Mouse (Mus musculus): ENCODE measurements around the gene Mb.
"Not testable (repeated sequence)": the region's sequence is repeated elsewhere in the genome, so short reads cannot be mapped to it uniquely, and the experiment has no call there.

Gene Mb

DNA sequence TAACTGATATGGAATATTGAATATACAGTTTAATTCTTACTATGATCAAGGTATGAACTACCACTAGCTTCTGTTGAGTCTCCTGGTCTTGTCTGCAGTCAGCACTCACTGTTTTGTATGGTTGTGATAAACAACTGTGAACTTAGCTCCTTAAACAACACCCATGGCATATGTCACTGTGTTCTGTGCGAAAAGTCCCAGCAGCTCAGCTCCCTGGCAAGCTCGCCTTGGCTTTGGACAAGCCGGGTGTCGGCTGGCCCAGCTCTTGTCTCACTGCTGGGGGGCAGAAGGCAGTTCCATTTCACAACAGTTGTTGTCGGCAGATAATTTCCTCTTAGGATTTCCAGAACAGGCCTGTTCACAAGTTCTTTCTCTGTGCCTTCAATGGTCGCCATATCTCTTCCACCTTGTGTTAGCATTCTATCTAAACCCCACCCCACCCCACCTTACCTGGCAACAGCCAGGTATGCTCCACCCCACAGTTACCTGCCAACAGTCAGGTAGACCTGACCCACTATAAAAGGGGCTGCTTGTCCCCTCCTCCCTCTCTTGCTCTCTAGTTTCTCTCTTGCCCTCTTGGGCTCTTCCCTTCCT is 14.9 kb upstream of the Mb start:
- DNase-seq (ENCODE audit: low read depth, low spot score), result no peak

DNA sequence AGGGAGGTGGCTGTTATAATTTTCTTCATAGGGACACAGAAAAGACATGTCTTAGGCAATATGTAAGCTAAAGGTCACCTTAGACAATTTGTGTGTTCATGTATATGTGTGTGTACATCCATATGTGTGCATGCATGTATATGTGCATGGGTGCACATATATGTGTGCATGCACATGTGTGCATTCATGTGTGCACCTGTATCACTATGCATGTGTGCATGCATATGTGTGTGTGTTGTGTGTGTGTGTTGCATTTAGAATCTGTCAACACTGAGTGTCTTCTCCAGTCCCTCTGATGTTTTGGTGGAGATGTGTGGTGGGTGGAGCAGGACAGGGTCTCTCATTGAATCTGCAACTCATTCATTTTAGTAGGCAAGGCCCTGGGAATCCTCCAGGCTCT is 12.3 kb upstream of the Mb start:
- DNase-seq (ENCODE audit: low read depth, low spot score), result no peak

DNA sequence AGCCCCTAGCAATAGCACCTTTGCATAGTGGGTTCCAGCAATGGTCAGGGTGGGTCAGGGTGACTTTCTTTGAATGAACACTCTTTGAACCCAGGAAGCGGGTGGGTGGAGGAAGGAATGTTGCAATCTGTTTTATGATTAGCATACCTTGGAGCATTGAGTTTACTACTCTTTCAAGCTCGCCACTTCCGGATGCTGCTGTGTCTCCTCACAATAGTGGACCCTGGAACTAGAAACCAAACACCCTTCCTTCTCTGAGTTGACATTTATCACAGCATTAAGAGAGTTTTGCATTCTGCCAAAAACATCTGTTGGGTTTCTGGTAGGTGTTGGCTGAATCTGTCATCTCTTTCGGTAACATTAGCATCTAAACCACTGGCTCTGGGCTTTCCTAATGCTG is 8.9 kb upstream of the Mb start:
- not testable (repeated sequence) for DNase-seq (ENCODE audit: low read depth, low spot score)

DNA sequence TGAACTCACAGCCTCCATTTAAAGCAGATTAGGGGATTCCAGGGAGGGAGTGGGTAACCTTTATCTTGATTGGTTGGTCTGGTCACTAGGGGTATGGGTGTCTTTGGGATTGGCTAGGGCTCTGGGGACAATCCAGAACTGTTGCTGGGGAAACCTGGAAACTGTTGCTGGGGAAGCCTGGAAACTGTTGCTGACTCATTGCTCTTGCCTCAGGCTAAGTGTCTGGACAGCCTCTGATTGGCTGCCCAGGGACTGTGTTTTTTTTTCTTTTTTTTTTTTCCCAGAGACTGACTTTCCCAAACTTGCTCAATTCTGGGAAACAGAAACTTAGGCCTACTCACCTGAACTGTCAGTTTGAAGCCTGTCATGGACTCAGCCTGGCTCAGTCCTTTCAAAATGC is 8.1 kb upstream of the Mb start:
- no peak for DNase-seq (ENCODE audit: low read depth, low spot score)

DNA sequence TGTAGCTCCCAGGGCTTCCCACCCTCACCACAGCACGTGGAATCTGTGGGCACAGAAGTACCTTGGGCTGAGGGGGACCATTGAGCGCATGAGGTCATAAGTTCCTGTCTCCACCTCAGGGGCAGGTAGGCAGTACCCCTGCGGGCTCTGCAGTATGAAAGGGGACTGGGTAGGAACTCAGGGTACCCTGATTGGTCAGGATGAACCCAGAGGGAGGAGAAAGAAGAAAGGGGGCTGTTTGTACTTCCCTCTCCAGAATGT is 6.3 kb upstream of the Mb start:
- DNase-seq (ENCODE audit: low read depth, low spot score), result no peak

DNA sequence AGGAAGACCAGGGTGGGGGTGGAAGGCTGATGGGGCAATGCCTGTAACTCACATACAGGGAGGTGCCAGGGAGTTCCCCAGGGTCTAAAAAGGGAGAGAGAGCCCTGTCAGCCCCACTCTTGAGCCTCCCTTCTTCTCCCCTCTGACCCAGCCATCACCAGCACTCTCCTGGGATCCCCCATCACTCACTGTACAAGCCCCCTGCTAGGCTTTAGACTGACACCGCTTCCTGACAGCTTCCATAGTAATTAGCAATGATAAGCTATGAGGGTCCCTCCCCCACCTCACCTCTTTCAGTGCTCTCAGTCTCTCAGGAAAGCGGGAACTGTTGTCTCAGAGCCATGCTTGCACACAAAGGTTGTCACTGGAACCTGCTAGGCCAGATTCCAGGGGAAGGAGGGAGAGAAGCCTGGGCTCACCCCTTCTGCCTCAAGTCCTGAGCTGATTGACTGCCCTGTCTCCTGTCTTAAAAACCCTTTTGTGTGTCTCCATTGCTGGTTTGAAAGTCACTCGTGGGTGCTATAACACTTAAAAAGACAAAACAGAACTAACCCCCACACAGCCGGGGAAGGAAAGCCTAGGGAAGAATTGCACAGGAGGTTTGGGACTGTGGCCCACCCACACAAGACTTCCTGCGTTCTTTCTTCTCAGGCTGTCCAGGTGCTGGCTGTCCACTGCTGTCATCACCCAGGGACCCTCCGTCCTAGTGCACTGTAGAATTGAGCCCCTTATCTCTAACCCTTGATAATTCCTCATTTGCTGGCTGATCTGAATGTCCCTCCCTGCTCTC is 5.7 kb upstream of the Mb start:
- DNase-seq (ENCODE audit: low read depth, low spot score), result no peak

DNA sequence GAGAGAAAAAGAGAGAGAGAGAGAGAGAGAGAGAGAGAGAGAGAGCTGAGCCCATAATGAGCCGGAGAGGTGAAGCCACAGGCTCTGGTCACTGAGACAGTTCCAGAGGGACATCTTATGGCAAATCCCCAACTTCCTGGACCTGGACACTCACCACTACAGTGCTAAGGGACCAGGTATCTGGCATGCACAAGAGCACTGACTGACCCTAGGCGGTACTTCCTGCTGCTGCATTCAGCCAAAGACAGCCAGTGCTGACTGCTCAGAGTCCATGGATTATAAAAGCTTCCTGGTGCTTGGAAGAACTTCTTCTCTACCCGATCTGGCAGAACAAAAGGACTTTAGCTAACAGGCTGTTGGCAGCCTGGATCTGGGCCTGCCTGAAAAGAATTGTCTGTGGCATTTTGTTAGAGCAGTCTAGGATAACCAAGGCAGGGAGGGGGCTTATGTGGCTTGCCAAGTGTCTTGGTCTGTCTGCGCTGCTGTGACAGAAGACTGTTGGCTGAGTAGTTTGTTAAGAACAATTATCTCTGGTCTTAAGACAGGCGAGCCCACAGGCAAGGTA is 4.2 kb upstream of the Mb start:
- DNase-seq (ENCODE audit: low read depth, low spot score), result no peak

DNA sequence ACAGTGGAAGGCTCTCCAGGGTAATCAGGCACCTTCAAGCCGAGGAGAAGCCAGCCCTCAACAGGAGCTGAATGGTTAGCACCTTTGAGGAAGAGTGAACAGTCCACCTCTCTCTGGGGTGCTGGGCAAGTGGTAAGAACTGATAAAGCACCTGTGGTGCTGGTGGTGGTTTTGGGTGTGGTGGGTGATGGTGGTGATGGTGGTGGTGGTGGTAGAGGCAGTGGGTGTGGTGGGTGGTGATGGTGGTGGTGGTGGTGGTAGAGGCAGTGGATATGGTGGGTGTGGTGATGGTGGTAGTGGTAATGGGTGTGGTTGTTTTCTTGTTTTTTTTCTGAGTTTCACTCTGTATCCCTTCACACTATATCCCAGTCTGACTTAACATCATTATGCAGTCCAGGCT is 2.6 kb upstream of the Mb start:
- no peak for DNase-seq (ENCODE audit: low read depth, low spot score)

DNA sequence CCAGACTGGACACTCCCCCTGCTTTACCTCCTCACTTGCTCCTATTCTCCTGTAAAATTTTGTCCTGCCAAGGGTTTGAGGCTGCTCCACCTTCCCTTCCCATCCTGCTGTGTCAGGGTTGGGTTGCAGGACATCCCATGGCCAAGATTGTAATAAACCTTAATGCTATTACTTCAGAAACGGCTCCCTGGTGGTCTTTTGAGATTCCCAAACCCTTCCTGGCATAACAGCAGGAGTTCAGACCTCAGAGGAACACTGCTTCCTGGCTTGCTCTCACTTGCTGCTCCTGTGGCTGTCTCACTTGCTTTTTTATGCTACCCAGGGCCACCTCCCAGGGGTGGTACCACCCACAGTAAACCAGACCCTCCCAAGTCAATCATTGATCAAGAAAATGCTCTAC is 1.7 kb upstream of the Mb start:
- no peak for DNase-seq (ENCODE audit: low read depth, low spot score)

DNA sequence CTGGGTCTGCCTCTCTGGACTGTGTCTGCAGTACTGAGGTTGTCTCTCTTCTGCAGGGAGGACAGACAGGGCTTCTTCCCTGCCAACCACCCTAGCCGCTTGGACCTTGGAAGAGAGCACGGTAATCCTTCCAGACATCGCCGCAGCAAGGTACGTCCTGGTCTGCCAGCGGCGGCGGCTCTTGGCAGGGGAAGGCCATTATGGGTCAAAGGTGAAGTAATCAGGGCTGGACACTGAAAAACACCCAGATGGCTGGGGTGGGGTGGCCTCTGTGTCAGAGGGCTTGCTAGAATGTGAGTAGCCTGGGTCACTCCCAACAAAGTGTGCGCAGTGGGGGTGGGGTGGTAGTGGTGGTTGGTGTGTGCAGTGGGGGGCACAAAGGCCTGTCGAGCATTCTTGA is 4.9 kb downstream of the Mb start:
- DNase-seq (ENCODE audit: low read depth, low spot score), result no peak

DNA sequence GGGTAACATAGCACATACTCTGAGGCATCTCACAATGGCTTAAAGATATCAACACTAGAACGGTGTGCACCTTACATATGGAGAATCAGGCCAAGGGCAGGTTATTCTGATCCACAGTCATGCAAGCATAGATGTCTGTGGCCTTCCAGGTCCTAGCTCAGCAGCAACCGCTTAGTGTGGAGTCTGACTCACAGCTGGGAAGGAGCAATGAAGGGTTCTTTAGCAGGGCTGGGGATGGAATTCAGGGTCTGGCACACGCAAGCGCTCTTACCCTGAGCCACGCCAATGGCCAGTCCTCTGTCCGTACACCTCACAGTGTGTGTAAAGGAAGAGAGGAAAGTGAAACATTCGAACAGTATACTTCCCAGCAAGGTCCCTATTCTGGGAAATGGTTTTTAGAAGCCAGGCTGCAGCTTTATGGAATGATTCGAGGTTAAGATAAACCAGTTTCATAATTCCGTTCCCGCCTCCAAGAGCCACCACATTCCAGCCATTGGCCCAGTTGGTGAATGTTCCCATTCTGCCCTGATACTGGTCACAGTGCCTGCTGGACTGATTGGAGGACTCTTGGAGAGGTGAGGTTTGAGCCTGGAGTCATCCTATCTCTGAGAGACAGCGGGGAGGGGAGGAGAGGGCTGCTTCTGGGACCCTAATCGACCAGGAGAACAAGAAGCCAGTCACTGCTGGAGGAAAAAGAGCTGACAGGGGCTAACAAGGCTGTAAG is 5.7 kb downstream of the Mb start, which contains the start of gene Apol6:
Apol6 (plus strand) TSS at position 133 of the 724 bp plus-strand sequence.
- no peak for DNase-seq (ENCODE audit: low read depth, low spot score)

DNA sequence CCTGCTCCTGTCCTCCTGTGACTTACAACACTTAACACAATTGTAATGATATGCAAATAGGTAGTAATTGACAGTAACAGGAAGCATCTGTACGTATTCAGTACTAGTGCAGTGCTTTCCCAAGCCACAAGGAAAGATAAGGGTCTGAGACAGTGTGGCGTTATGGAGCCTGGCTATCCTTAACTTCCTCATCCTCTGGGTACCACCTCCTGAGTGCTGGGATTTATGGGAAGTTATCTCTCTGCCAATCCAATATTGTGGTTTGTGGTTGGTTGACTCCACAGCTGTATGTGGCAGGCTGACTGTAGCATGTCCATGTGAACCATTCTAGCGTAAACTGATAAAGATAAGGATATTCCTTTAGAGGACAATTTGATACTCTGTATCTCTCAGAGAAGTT is 9.7 kb downstream of the Mb start:
- no peak for DNase-seq (ENCODE audit: low read depth, low spot score)

DNA sequence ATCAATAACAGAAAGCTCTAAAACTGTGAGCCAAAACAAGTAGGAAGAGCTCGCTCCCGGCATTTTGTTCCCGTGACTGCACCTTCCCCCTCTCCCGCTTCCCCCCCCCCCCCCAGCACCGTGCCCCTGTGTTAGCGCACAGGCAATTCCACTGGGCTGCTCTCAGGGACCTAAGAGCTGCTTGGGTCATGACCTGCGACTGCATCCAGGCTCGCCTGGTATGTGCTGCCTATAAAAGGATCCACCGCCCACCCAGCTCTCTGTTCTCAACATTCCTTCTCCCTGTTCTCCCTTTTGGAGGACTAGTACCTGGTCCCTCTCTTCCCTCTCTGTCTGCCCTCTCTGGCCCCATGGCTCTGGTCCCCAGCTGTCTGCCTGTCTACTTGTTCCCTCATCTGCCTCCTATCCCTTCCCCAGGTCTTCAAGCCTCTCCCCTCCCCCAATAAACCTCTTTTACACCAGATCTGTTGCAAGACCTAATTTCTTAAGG is 11.2 kb downstream of the Mb start:
- DNase-seq (ENCODE audit: low read depth, low spot score), result no peak

DNA sequence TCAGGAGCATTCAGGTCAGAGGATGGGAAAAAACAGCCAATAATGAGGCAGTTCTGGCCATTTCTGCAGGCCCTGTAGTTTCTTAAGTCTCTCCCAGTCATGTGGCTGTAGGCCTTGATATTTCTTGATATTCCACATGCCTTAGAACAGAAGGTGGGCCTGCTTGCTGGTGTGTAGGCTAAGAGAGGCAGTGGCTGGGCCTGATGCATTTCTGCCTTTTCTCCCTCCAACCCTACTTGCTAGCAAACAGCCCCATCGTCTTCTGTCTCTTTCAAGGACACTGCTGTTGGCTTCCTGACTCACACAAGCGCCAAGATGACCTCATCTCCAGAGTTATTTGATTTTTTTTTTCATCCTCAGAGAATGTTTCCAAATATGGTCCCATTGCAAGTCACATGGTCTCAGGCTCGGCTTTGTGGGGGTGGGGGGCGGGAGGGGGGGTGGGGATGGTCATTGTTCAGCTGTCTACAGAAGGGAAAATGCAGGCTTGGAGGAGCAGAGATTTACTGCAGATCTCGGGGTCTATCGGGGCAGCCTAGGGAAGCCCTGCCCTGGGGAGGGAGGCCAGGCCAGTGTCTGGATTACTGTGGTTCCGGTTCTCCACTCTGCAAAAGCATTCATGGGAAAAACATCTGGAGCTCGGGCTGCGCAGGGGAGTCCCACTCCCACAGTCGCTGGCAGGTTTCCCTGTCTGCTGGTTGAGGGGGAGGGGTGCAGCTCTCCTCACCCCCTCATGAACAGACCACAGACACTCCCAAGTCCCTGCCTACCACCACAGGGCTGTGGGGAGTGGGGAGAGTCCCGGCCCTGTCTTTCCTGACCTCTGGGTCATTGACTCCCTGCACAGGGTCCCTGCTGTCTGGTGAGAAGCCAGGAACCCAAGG is 12.9 kb downstream of the Mb start:
- peak; percentile 69 for DNase-seq (ENCODE audit: low read depth, low spot score)

DNA sequence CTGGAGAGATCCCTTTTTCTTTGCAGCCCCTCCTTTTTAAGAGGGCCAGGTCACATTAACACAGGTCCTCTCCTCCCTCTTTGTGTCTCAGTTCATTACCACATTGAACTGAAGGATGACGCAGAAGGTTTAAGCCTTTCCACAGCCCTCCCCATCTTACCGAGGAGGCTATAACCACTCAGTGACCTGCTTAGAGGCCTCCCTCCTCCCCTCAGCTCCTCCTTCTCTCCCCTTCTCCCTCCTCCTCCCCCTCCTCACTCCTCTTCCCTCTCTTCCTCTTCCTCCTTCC is 13.5 kb downstream of the Mb start:
- DNase-seq (ENCODE audit: low read depth, low spot score), result no peak

DNA sequence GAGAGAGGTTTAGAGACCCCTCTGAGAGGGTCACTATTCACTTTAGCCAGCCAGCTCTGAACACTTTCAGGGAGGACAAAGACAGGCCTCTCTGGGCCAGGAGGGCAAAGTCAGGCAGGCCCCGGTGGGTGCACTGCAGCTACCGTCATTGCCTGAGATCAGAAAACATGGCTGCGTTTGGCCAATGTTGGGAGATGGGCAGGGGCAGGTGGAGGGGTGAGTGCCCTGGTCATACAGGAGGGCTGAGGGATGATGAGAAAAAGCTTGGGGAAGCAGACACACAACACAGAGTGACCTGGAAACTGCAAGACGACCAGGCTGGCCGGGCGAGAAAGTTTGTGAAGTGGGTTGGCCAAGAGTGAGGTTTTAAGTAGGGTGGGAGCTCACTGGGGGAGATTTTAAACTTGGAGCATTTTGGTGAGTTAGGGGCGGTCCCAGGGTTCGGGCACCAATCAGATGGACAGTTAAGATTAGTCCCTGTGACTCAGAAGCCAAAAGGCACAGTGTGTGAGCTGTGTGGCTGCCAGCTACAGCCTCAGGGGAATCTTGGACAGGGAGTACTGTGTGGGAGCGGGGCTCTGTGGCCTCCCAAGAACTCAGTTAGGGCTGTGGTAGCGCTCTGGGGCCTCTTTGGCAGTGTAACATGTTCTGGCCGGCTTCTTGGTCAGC is 14.0 kb downstream of the Mb start:
- no peak for DNase-seq (ENCODE audit: low read depth, low spot score)

DNA sequence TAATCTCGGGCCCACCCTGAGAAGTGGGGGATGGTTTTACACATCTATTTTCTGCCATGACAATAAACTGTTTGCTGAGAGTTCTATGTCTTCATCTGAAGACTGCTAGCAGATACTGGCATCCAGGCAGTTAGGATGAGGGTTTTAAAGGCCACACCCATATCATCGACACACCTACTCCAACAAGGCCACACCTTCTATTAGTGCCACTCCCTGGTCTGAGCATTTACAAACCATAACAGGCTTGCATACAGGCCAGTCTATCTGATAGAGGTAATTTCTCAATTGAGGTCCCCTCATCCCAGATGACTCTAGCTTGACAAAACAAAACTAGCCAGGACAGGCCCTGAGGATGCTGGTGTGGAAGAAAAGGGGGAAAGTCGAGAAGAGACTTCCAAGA is 14.8 kb downstream of the Mb start:
- DNase-seq (ENCODE audit: low read depth, low spot score), result no peak

DNA sequence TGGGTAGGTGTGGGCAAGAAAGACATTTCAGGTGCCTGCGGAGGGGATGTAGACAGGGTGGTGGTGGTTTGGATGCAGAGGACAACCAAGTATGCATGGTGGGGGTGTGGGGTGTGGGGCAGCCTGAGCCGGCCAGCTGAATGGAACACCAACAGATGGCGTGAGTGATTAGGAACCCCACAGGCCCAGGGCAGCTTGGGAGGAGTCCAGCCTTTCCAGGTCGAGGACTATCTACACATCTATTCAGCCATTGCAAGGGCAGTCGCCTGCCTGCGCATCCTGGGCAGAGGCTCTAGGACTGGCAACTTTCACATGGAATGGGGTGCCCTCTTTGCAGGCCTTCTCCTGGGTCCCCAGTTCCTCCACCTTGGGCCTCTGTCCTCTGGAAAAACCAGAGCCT is 15.9 kb downstream of the Mb start:
- DNase-seq (ENCODE audit: low read depth, low spot score), result no peak

DNA sequence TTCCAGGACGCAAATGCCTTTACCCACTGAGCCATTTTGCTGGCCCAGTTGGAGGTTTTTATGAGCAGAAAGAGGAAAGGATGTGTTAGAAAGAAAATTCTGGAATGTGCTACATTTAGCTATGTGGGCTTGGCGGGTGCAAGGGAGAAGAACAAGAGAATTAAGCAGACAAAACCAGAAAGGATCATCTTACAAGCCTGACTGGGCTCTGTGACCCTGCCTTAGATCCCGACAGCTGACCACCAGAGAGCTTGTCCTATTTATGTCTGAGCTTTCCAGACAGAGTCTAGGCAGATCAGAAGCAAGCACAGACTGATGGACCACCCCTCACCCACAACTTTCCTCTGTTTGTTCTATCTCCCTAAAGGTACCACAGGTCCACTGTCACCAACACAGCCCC is 19.2 kb downstream of the Mb start:
- no peak for DNase-seq (ENCODE audit: low read depth, low spot score)

DNA sequence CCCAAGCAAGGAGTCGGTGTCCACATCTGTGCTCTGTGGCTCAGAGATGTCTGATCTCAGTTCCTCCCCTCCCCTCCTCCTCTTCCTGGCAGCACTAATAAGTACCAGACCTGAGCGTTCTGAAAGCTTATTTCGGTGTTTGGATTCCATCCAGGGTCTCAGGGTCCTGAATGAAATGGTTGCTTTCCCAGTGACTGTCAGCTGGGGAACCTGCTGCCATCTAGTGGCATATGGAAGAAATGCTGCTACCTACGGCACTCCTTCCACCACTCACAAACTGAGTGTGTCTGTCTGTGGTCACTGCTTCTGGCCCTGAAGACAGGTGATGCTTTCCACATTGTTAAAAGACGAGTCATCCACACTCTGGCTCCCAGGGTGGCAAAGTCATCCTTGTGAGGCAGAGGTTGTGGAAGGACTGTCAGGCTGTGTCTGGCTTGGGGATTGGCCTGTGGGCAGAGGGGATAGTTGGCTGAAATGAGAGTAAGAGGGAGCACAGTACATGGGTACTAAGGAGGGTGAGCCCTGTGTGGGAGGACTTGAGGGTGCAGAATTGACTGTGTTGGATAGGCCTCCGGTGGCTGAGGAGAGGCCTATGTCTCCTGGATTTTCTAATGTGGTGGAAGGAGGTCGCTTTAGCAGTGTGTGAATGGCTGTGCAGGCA is 21.0 kb downstream of the Mb start:
- DNase-seq (ENCODE audit: low read depth, low spot score), result peak; percentile 91

DNA sequence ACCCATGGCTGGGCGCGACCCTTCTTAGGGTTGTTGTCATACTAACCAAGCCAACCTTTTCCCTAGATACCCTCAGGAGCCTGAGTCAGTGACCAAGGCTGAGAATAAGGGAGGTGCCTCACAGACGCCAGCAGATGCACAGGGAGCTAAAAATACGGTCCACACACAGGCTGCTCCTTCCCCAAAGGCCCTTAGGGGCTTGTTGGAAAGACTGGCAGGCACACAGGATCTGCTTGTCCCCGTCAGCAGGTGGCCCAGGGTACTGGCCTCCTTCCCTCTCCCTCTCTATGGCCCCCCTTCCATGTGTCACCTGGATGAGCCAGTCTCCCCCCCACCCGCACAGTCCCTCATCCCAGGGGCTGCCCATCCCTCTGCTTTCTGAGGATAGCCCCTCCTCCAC is 22.8 kb downstream of the Mb start:
- DNase-seq (ENCODE audit: low read depth, low spot score), result no peak
